Mouse (Mus musculus) MEL (cell line): Measurements from ENCODE around the gene Rarb.

Source experiments
- CHD1 ChIP-seq: IDR thresholded peaks from 2 replicates; pipeline ENCODE4 v1.6.1; 2012; ENCODE audit warnings: low read depth, mild to moderate bottlenecking, inconsistent platforms, low read length, improper control_type of control experiment
- CTCF ChIP-seq, 3 experiments: IDR thresholded peaks in 2 of 3; conservative IDR thresholded peaks in 1 of 3; 2 replicates each; pipeline ENCODE4 v1.5.1; 2011 to 2012; ENCODE audit warnings: low read length in 3 of 3, low read depth in 2 of 3, mild to moderate bottlenecking in 2 of 3, improper control_type of control experiment in 1 of 3, inconsistent platforms in 1 of 3, mixed read lengths in 1 of 3, moderate library complexity in 1 of 3; ENCODE audit not compliant: control insufficient read depth in 1 of 3, insufficient read depth in 1 of 3, poor library complexity in 1 of 3, severe bottlenecking in 1 of 3
- ETS1 ChIP-seq: IDR thresholded peaks from 2 replicates; pipeline ENCODE4 v1.6.1; 2012; ENCODE audit warnings: low read depth, mild to moderate bottlenecking, inconsistent platforms, low read length, improper control_type of control experiment, moderate library complexity
- GATA1 ChIP-seq: IDR thresholded peaks from 2 replicates; pipeline ENCODE4 v1.6.1; 2011; ENCODE audit warnings: low read depth, low read length, improper control_type of control experiment
- MAFK ChIP-seq: IDR thresholded peaks from 2 replicates; pipeline ENCODE4 v1.6.1; 2011; ENCODE audit warnings: low read depth, mild to moderate bottlenecking, low read length, improper control_type of control experiment, borderline replicate concordance
- MAX ChIP-seq: IDR thresholded peaks from 2 replicates; pipeline ENCODE4 v1.6.1; 2011; ENCODE audit warnings: low read length, improper control_type of control experiment
- POLR2A ChIP-seq, 2 experiments: IDR thresholded peaks; 2 replicates each; pipeline ENCODE4 v1.6.1; 2011 to 2012; ENCODE audit warnings: low read length in 2 of 2, mild to moderate bottlenecking in 2 of 2, control low read depth in 1 of 2, improper control_type of control experiment in 1 of 2, low read depth in 1 of 2, moderate library complexity in 1 of 2; ENCODE audit not compliant: control insufficient read depth in 1 of 2, insufficient read depth in 1 of 2, poor library complexity in 1 of 2
- POLR2AphosphoS5 ChIP-seq: IDR thresholded peaks from 2 replicates; pipeline ENCODE4 v1.6.1; 2012; ENCODE audit warnings: low read depth, borderline replicate concordance, mild to moderate bottlenecking, inconsistent platforms, low read length, moderate library complexity, mixed read lengths
- TAL1 ChIP-seq: IDR thresholded peaks from 2 replicates; pipeline ENCODE4 v1.6.1; 2012; ENCODE audit warnings: mild to moderate bottlenecking, inconsistent platforms, low read length, moderate library complexity, mixed read lengths
- ZMIZ1 ChIP-seq: IDR thresholded peaks from 2 replicates; pipeline ENCODE4 v1.6.1; 2012; ENCODE audit warnings: low read depth, mild to moderate bottlenecking, inconsistent platforms, low read length, improper control_type of control experiment, moderate library complexity

- TF ChIP-seq POLR2A (IDR thresholded peaks at IDR 0.05; ENCODE audit: control insufficient read depth in 1 of 2, insufficient read depth in 1 of 2, low read depth in 1 of 2, low read length in 2 of 2, poor library complexity in 1 of 2), result no peak
- no peak for TF ChIP-seq CTCF (IDR thresholded peaks at IDR 0.05 in 2 of 3, conservative IDR thresholded peaks at IDR 0.05 in 1 of 3; ENCODE audit: control insufficient read depth in 1 of 3, insufficient read depth in 1 of 3, low read depth in 2 of 3, low read length in 3 of 3, poor library complexity in 1 of 3, severe bottlenecking in 1 of 3)
- TF ChIP-seq ZMIZ1, result no peak
- TF ChIP-seq TAL1, result no peak
- TF ChIP-seq CHD1, result no peak
- TF ChIP-seq MAFK, result no peak
- no peak for TF ChIP-seq POLR2AphosphoS5
- no peak for TF ChIP-seq MAX
- TF ChIP-seq ETS1, result no peak
- TF ChIP-seq GATA1, result no peak
These were observed 281.5 kb downstream of the Rarb start for GRCm38 (mm10) chr14:16537433-16537832.
